Mouse (Mus musculus) cortical plate, adult 2 months (tissue): Measurements from ENCODE around the gene Gm21987.

Source experiments
- CTCF ChIP-seq: fragments of 200-500 bp; IDR thresholded peaks from 2 replicates; pipeline ENCODE4 v1.5.1; 2011; ENCODE audit warnings: mild to moderate bottlenecking, control low read depth, low read length; ENCODE audit not compliant: insufficient read depth; ENCODE audit errors: extremely low read depth
- POLR2A ChIP-seq: fragments of 200-500 bp; IDR thresholded peaks from 2 replicates; pipeline ENCODE4 v1.6.1; 2011; ENCODE audit warnings: mild to moderate bottlenecking, low read length, control low read depth; ENCODE audit not compliant: insufficient read depth; ENCODE audit errors: extremely low read depth

GRCm38 (mm10) chr16:38396155-38396554, 49.3 kb downstream of the Gm21987 start:
- TF ChIP-seq CTCF = no peak
- no peak for TF ChIP-seq POLR2A
